Mouse (Mus musculus): ENCODE data around the gene Rln3. TPM values are rescaled to one million over a fixed set of nuclear protein-coding genes. Genes with fewer than 3 reads are reported as not detected.

Rln3 gene
- 1.0 and 1.4 TPM in 2 replicates for polyA plus RNA-seq (2015; fragmentation: Nextera tagmentation; extraction: Ambion mirVana)

DNA sequence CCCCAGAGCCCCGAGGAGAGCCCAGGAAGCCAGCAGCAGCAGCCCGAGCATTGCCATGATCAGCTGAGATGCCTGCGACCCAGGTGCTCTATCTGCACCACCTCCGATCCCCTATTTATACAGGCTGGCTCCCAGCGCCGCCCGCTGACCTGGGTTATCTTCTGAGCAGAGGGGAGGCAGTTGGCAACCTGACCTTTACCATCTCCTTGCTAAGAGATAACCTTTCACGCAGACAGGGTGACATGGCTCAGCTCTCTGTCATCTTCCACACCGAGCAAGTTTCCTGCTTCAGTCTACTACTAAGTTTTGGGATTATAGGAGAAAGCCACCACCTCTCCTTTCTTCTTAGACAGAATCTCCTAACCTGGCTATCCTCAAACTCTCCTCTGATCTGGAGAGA is at the start of gene Rln3:
TSS of gene Rln3 (minus strand) at position 101 of the 400 bp plus-strand sequence.
- H3K9me3 ChIP-seq (replicated peaks), result no peaks in the 10 kb centered on the region
- H3K27me3 ChIP-seq (replicated peaks), result peaks cover 57% of the 10 kb centered on the region
- peaks cover 20% of the 10 kb centered on the region for H3K4me1 ChIP-seq
- WGBS, result 12% methylated on average over 9 of the region's 9 CpGs
- H3K9ac ChIP-seq (replicated peaks), result no peak within 1 kb of the TSS
- no peaks in the 10 kb centered on the region for H3K36me3 ChIP-seq
- no peak within 1 kb of the TSS for H3K27ac ChIP-seq (replicated peaks)
- no peak within 1 kb of the TSS; the same call in 1 of the 2 replicates for H3K4me2 ChIP-seq
- ATAC-seq (ENCODE audit: low FRiP score), result no peak
- H3K4me3 ChIP-seq (replicated peaks), result no peak within 1 kb of the TSS

- Histone ChIP-seq H3K27ac (replicated peaks) (no peak overlapping the region), H3K9ac (replicated peaks) (no peak overlapping the region), H3K4me3 (replicated peaks) (no peak overlapping the region), H3K4me1 (no peaks in the 10 kb centered on the region), H3K9me3 (replicated peaks) (no peaks in the 10 kb centered on the region), H3K27me3 (replicated peaks) (no peaks in the 10 kb centered on the region), H3K4me2 (no peak overlapping the region), H3K36me3 (peaks cover 92% of the 10 kb centered on the region)
- ATAC-seq (ENCODE audit: low FRiP score), result no peak
- WGBS, result 90% methylated on average over 8 of the region's 8 CpGs
Measured at GRCm38 (mm10) chr8:84090585-84090984, 45.8 kb upstream of the Rln3 start.

DNA sequence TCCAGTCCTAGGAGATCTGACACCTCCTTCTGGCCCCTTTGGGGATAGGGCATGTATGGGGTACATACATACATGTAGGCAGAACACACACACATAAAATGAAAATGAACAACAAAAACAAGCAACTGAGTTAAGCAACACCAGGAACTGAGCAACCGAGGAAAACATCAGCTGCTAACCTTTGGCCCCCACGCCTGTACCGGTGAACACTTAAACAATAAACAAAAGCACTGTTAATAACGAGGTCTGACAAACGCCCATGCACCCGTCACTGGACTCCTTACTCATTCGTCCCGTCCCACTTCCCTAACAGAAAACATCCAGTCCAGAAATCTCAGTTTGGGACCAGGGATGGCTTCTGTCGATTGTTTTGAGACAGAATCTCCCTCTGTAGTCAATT is 44.5 kb upstream of the Rln3 start:
- Histone ChIP-seq H3K27ac (replicated peaks) (no peak overlapping the region), H3K9me3 (replicated peaks) (no peaks in the 10 kb centered on the region), H3K27me3 (replicated peaks) (no peaks in the 10 kb centered on the region), H3K9ac (replicated peaks) (no peak overlapping the region), H3K4me3 (replicated peaks) (no peak overlapping the region), H3K4me2 (no peak overlapping the region), H3K36me3 (peaks cover 86% of the 10 kb centered on the region), H3K4me1 (0 out of 2 replicates have a peak, but pooled peaks cover 5% of the 10 kb centered on the region)
- WGBS, result 86% methylated on average over 9 of the region's 9 CpGs
- ATAC-seq (ENCODE audit: low FRiP score), result no peak

GRCm38 (mm10) chr8:84087821-84088220 is 43.0 kb upstream of the Rln3 start:
- H3K4me2 ChIP-seq, result no peak overlapping the region
- no peak overlapping the region for H3K9ac ChIP-seq (replicated peaks)
- H3K36me3 ChIP-seq, result peaks cover 86% of the 10 kb centered on the region
- 94% methylated on average over 14 of the region's 14 CpGs for WGBS
- 0 out of 2 replicates have a peak, but pooled peaks cover 9% of the 10 kb centered on the region for H3K4me1 ChIP-seq
- no peaks in the 10 kb centered on the region for H3K27me3 ChIP-seq (replicated peaks)
- no peaks in the 10 kb centered on the region for H3K9me3 ChIP-seq (replicated peaks)
- no peak for ATAC-seq (ENCODE audit: low FRiP score)
- no peak overlapping the region for H3K4me3 ChIP-seq (replicated peaks)
- H3K27ac ChIP-seq (replicated peaks), result no peak overlapping the region

GRCm38 (mm10) chr8:84087156-84087555 is 42.4 kb upstream of the Rln3 start:
- WGBS, result 90% methylated on average over 7 of the region's 7 CpGs

GRCm38 (mm10) chr8:84084341-84085115 is 39.7 kb upstream of the Rln3 start:
- 40% methylated on average over 42 of the region's 42 CpGs for WGBS
- peaks cover 84% of the 10 kb centered on the region for H3K36me3 ChIP-seq
- no peak overlapping the region for H3K4me2 ChIP-seq

More at GRCm38 (mm10) chr8:84087156-84087555, 42.4 kb upstream of the Rln3 start:
- H3K9ac ChIP-seq (replicated peaks), result no peak overlapping the region
- no peak overlapping the region for H3K27ac ChIP-seq (replicated peaks)
- peaks cover 86% of the 10 kb centered on the region for H3K36me3 ChIP-seq
- H3K4me2 ChIP-seq, result no peak overlapping the region
- H3K4me1 ChIP-seq, result 0 out of 2 replicates have a peak, but pooled peaks cover 9% of the 10 kb centered on the region
- no peak for ATAC-seq (ENCODE audit: low FRiP score)
- no peak overlapping the region for H3K4me3 ChIP-seq (replicated peaks)
- no peaks in the 10 kb centered on the region for H3K27me3 ChIP-seq (replicated peaks)
- no peaks in the 10 kb centered on the region for H3K9me3 ChIP-seq (replicated peaks)

DNA sequence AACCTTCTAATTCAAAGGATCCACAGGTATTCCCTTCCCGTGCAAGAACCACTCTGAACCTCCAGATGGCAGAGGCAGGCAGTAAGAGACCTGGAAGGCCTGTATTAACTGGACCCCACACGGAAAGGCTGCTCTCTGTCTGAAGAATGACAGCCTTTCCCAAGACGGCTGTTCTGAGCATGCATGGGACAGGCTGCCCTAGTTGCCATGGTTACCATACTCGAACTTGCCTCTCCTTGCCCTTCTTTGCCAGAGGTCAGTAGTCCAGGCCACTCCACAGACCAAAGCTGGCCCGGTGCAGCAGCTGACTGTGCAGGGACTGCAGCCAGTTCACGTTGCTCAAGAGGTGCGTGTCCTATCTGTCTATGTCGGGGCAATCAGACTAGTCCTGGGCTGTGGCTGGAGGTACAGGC is 39.0 kb upstream of the Rln3 start:
- no peaks in the 10 kb centered on the region for H3K27me3 ChIP-seq (replicated peaks)
- 0 out of 2 replicates have a peak, but pooled peaks cover 9% of the 10 kb centered on the region for H3K4me1 ChIP-seq
- no peak overlapping the region for H3K4me3 ChIP-seq (replicated peaks)
- no peak overlapping the region for H3K27ac ChIP-seq (replicated peaks)
- no peaks in the 10 kb centered on the region for H3K9me3 ChIP-seq (replicated peaks)
- 16% methylated on average over 8 of the region's 8 CpGs for WGBS
- H3K9ac ChIP-seq (replicated peaks), result no peak overlapping the region
- peaks cover 82% of the 10 kb centered on the region for H3K36me3 ChIP-seq
- ATAC-seq (ENCODE audit: low FRiP score), result 0 out of 2 replicates have a peak, but pooled peaks have one; percentile 22
- no peak overlapping the region for H3K4me2 ChIP-seq

More at GRCm38 (mm10) chr8:84084341-84085115, 39.7 kb upstream of the Rln3 start:
- Histone ChIP-seq H3K9ac (replicated peaks) (no peak overlapping the region), H3K4me3 (replicated peaks) (no peak overlapping the region), H3K27me3 (replicated peaks) (no peaks in the 10 kb centered on the region), H3K4me1 (0 out of 2 replicates have a peak, but pooled peaks cover 9% of the 10 kb centered on the region), H3K9me3 (replicated peaks) (no peaks in the 10 kb centered on the region), H3K27ac (replicated peaks) (no peak overlapping the region)
- ATAC-seq (ENCODE audit: low FRiP score), result no peak

DNA sequence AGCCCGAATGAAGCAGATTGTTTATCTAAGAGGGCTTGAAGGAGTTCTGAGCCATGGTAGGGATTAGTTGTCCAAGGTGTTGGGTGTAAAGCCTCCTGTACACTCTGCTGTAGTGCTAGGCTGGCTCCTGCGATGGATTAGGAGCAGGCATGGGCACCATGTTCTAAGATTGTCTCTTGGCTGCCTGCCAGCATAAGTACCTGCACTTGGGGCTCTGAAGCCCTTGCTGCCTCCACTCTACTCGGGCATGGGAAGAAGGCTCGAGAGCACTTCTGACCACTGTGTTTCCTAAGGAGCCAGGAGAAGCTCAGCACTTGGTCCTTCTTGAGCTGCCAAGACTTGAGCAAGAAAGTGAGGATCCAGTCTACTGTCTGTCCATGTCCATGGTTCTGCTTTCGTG is 34.4 kb upstream of the Rln3 start:
- Histone ChIP-seq H3K9ac (replicated peaks) (no peak overlapping the region), H3K4me3 (replicated peaks) (no peak overlapping the region), H3K27ac (replicated peaks) (no peak overlapping the region), H3K36me3 (peaks cover 57% of the 10 kb centered on the region), H3K4me1 (peaks cover 9% of the 10 kb centered on the region), H3K9me3 (replicated peaks) (no peaks in the 10 kb centered on the region), H3K4me2 (no peak overlapping the region), H3K27me3 (replicated peaks) (no peaks in the 10 kb centered on the region)
- WGBS, result 92% methylated on average over 5 of the region's 5 CpGs
- ATAC-seq (ENCODE audit: low FRiP score), result no peak

DNA sequence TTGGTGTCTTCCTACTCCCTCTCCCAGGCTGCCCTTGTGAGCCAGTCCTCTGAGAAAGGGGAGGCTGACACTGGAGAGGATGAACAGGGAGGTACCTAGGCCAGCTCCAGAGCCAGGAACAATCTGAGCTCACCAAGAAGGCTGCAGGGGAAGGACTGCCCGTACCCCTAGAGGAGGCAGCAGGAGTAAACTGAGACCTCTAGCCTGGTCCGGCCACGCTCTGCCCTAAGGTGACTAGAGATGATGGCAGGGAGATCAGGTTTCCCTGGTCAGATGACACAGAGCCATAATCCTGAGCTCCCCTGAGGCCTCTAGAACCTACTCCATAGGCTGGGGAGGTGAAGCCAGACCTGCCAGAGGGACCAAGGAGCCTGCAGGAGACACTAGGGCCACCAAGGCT is 32.0 kb upstream of the Rln3 start:
- peaks cover 29% of the 10 kb centered on the region for H3K4me1 ChIP-seq
- no peak overlapping the region for H3K27ac ChIP-seq (replicated peaks)
- H3K36me3 ChIP-seq, result peaks cover 35% of the 10 kb centered on the region
- no peak overlapping the region for H3K4me2 ChIP-seq
- no peaks in the 10 kb centered on the region for H3K27me3 ChIP-seq (replicated peaks)
- H3K9me3 ChIP-seq (replicated peaks), result no peaks in the 10 kb centered on the region
- no peak overlapping the region for H3K9ac ChIP-seq (replicated peaks)
- no peak for ATAC-seq (ENCODE audit: low FRiP score)
- no peak overlapping the region for H3K4me3 ChIP-seq (replicated peaks)
- WGBS, result 81% methylated on average over 3 of the region's 3 CpGs

- ATAC-seq (ENCODE audit: low FRiP score), result no peak
- H3K4me2 ChIP-seq, result no peak overlapping the region
- H3K27ac ChIP-seq (replicated peaks), result no peak overlapping the region
- H3K36me3 ChIP-seq, result peaks cover 34% of the 10 kb centered on the region
- H3K4me3 ChIP-seq (replicated peaks), result no peak overlapping the region
- H3K9me3 ChIP-seq (replicated peaks), result no peaks in the 10 kb centered on the region
- H3K4me1 ChIP-seq, result peaks cover 33% of the 10 kb centered on the region
- H3K9ac ChIP-seq (replicated peaks), result no peak overlapping the region
- no peaks in the 10 kb centered on the region for H3K27me3 ChIP-seq (replicated peaks)
- 91% methylated on average over 1 of the region's 1 CpGs for WGBS
Measured at GRCm38 (mm10) chr8:84076412-84076811, 31.6 kb upstream of the Rln3 start.

DNA sequence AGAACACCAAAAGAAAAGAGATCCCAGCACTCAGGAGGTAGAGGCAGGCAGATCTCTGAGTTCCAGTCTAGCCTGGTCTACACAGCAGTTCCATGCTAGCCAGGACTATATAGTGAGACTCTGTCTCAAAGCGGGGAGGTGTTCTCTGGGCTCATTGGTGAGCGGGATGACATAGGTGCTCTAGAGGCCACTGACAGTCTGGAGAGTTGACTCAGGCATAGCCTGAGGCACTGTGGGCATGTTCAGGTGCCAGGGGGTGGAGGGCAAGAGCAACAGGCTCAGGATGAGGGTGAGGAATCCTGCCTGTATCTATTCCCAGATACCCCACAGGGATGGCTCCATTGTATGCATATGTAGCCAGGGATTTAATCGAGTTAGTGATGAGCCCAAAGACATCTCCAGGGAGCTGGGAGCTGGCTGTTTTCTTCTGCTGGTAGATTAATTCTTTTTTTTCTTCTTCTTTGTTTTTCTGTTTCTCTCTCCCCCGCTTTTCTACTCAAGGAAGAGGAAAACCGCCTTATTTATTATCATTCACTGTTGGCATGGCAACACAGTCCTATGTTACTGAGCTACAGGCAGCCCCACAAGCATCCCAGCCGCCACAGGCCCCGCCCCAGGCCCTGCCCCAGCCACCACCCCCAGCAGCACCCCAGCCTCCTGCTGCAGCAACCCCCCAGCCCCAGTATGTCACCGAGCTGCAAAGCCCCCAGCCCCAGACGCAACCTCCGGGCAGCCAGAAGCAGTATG is 28.6 kb upstream of the Rln3 start:
- Histone ChIP-seq H3K4me2 (peak overlapping the region; percentile 30), H3K27ac (replicated peaks) (peak overlapping the region; percentile 73), H3K4me1 (peaks cover 62% of the 10 kb centered on the region), H3K27me3 (replicated peaks) (no peaks in the 10 kb centered on the region), H3K36me3 (peaks cover 11% of the 10 kb centered on the region), H3K4me3 (replicated peaks) (no peak overlapping the region), H3K9me3 (replicated peaks) (no peaks in the 10 kb centered on the region), H3K9ac (replicated peaks) (0 out of 2 replicates have a peak overlapping the region, but pooled peaks have one; percentile 26)
- 37% methylated on average over 10 of the region's 10 CpGs for WGBS
- peak; percentile 53; the same call in 1 of the 2 replicates for ATAC-seq (ENCODE audit: low FRiP score)
